Mouse (Mus musculus): ENCODE data around the gene Qrich2.

DNA sequence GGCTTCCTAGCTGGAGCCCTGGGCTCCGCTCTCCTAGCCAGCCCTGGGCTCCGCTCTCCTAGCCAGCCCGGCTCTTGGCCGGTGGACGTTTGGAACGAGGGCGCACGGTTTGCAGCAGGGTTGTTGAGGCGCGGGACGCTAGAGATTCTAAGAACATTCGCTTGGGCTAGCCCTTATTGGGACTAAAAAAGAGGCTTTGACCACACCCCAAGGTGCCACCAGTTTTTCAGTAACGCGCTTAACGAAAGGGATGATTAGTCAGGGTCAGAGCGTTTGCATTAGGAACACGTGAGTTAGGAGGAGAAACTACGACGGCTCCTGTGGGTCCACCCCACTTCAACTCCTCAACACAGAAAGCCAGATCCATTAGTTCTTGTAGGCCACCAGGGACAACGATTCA lies at the start of gene Qrich2:
- TF ChIP-seq CTCF (IDR thresholded peaks at IDR 0.05; ENCODE audit: low read depth) (no peak), EP300 (IDR thresholded peaks at IDR 0.05; ENCODE audit: low read depth) (no peak)
